Mouse (Mus musculus) forebrain, embryonic 14.5 days (tissue): ENCODE results near the gene Nos1. TPM values are rescaled to one million over a fixed set of nuclear protein-coding genes. Genes with fewer than 3 reads are reported as not detected.

Experiments
- ATAC-seq: fragments of 200-750 bp; cut with Nextera tagmentation; 2 replicates; pipeline ENCODE4 v1.8.0; 2017; ENCODE audit warnings: mild to moderate bottlenecking, moderate library complexity
- DNase-seq: peaks from one replicate; pipeline ENCODE4 v3.0.0-alpha.2; 2015; ENCODE audit warnings: low spot score
- H3K27ac ChIP-seq: fragments of 300-500 bp; sonication (generic); 2 replicates; pipeline ENCODE4 v1.5.1; 2014; ENCODE audit warnings: low read depth, mild to moderate bottlenecking, control low read depth, low read length, moderate library complexity
- H3K27me3 ChIP-seq: fragments of 300-500 bp; sonication (generic); replicated peaks from 2 replicates; pipeline ENCODE4 v1.6.1; 2014; ENCODE audit warnings: low read length, control low read depth, mixed read lengths; ENCODE audit not compliant: control insufficient read depth, insufficient read depth
- H3K36me3 ChIP-seq: fragments of 300-500 bp; sonication (generic); 2 replicates; pipeline ENCODE4 v1.6.1; 2014; ENCODE audit warnings: low read length, control low read depth; ENCODE audit not compliant: control insufficient read depth, insufficient read depth
- H3K4me1 ChIP-seq: fragments of 300-500 bp; sonication (generic); 2 replicates; pipeline ENCODE4 v1.6.1; 2014; ENCODE audit warnings: antibody characterized with exemption, low read length, control low read depth; ENCODE audit not compliant: control insufficient read depth, insufficient read depth
- H3K4me2 ChIP-seq: fragments of 300-500 bp; sonication (generic); 2 replicates; pipeline ENCODE4 v1.6.1; 2014; ENCODE audit warnings: mild to moderate bottlenecking, control low read depth, low read length
- H3K4me3 ChIP-seq: fragments of 300-500 bp; sonication (generic); 2 replicates; pipeline ENCODE4 v1.5.1; 2014; ENCODE audit warnings: low read depth, low read length, control low read depth
- H3K9ac ChIP-seq: fragments of 300-500 bp; sonication (generic); 2 replicates; pipeline ENCODE4 v1.6.1; 2014; ENCODE audit warnings: mild to moderate bottlenecking, low read length, control low read depth, moderate library complexity
- H3K9me3 ChIP-seq: fragments of 300-500 bp; sonication (generic); replicated peaks from 2 replicates; pipeline ENCODE4 v1.6.1; 2016; ENCODE audit warnings: low read length, control low read depth, mixed read lengths; ENCODE audit not compliant: control insufficient read depth
- WGBS: fragments of 180-500 bp; shearing (Covaris S2); extraction: QIAGEN DNeasy Blood & Tissue Kit; methylation state at CpG from one replicate; pipeline ENCODE4 v1.1.7; 2014; 5-methylcytosine and 5-hydroxymethylcytosine counted together
- polyA plus RNA-seq: library from polyadenylated mRNA; unstranded; fragments of >200 nt; fragmentation: Nextera tagmentation; extraction: Ambion mirVana; gene quantifications from 2 replicates; pipeline ENCODE4 v1.2.1, GENCODE M21; 2014

The Nos1 gene
- polyA plus RNA-seq, 1 experiment from 2014 or later, result 3.0 TPM

DNA sequence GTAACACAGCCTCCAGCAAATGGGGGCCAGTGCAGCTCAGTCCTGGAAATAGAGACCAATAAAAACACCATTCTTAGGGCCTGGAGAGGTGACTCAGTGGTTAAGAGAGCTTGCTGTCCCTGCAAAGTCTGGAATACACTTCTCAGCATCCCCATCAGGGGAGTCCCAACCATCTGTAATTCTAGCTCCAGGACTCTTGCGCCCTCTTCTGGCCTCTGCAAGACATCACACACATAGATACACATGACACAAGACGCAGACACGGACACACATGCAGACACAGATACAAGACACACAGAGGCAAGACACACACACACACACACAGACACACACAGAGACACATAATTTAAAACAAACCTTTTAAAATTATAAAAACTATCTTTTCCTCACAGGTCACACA is 160.7 kb downstream of the Nos1 start:
- no peak overlapping the region for H3K4me2 ChIP-seq
- ATAC-seq (no peak), DNase-seq (no peak)
- H3K27me3 ChIP-seq, result no peaks in the 10 kb centered on the region
- H3K4me1 ChIP-seq, result no peaks in the 10 kb centered on the region
- no peak overlapping the region for H3K9ac ChIP-seq
- H3K4me3 ChIP-seq, result no peak overlapping the region
- 72% methylated on average over 3 of the region's 3 CpGs for WGBS
- no peaks in the 10 kb centered on the region for H3K36me3 ChIP-seq
- no peak overlapping the region for H3K27ac ChIP-seq
- no peaks in the 10 kb centered on the region for H3K9me3 ChIP-seq

DNA sequence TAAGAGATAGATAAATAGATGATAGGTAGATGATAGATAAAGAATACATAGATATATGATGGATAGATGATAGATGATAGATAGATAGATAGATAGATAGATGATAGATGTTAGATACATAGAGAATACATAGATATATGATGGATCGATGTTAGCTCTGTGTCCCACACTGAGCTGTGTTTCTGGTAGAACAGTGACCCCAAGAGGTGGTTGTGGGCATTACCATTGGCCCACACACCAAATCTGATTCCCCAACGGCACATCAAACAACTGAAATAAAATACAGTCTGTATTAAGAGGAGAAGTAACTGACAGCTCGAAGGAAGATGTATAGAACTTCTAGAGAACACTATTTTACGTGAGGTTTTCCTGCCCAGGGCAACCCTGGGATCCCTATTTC is 165.8 kb downstream of the Nos1 start:
- H3K27ac ChIP-seq, result no peak overlapping the region
- no peaks in the 10 kb centered on the region for H3K4me1 ChIP-seq
- H3K9me3 ChIP-seq, result no peaks in the 10 kb centered on the region
- WGBS, result 32% methylated on average over 4 of the region's 4 CpGs
- H3K9ac ChIP-seq, result no peak overlapping the region
- no peak overlapping the region for H3K4me2 ChIP-seq
- H3K27me3 ChIP-seq, result no peaks in the 10 kb centered on the region
- H3K4me3 ChIP-seq, result no peak overlapping the region
- DNase-seq, result peak; percentile 70
- no peak for ATAC-seq
- H3K36me3 ChIP-seq, result no peaks in the 10 kb centered on the region

DNA sequence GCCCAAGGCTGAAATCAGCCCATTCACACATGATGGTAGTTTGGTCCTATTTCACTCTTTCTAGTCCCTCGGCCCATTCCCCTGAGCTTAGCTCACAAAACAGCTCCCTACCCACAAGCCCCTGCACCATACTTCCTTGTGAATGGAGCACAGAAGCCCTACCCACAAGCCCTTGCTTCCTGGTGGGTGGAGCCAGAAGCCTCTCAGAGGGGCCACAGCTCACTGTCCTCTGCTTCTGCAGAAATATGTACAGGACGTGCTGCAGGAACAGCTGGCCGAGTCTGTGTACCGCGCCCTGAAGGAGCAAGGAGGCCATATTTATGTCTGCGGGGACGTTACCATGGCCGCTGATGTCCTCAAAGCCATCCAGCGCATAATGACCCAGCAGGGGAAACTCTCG is 168.6 kb downstream of the Nos1 start:
- Histone ChIP-seq H3K4me2 (no peak overlapping the region), H3K9me3 (no peaks in the 10 kb centered on the region), H3K27me3 (no peaks in the 10 kb centered on the region), H3K4me3 (no peak overlapping the region), H3K36me3 (no peaks in the 10 kb centered on the region), H3K27ac (no peak overlapping the region), H3K9ac (no peak overlapping the region), H3K4me1 (no peaks in the 10 kb centered on the region)
- no peak for DNase-seq
- 87% methylated on average over 10 of the region's 10 CpGs for WGBS
- no peak for ATAC-seq

DNA sequence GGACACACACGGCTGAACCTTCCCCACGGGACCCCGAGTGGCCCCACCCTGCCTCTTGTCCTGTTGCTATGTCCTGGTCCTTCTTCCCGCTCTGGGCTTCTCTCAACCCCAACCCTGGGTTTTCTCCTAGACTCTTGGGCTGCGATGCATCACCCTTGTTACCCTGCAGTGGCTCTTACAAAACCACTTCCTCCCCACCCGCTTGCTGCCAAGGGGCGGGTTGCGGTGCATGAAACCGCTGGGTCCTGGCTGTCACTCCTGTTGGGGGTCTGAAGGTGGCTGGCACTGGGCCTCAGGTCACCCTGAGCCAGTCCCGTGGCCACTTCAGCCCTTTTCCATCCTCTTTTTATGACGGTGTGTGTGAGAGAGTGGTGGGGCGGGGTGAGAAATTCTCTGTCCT is 173.1 kb downstream of the Nos1 start:
- Histone ChIP-seq H3K4me1 (no peaks in the 10 kb centered on the region), H3K27me3 (no peaks in the 10 kb centered on the region), H3K36me3 (no peaks in the 10 kb centered on the region), H3K9me3 (no peaks in the 10 kb centered on the region), H3K9ac (no peak overlapping the region), H3K4me3 (no peak overlapping the region), H3K27ac (no peak overlapping the region), H3K4me2 (no peak overlapping the region)
- 89% methylated on average over 12 of the region's 12 CpGs for WGBS
- no peak for DNase-seq
- no peak for ATAC-seq

DNA sequence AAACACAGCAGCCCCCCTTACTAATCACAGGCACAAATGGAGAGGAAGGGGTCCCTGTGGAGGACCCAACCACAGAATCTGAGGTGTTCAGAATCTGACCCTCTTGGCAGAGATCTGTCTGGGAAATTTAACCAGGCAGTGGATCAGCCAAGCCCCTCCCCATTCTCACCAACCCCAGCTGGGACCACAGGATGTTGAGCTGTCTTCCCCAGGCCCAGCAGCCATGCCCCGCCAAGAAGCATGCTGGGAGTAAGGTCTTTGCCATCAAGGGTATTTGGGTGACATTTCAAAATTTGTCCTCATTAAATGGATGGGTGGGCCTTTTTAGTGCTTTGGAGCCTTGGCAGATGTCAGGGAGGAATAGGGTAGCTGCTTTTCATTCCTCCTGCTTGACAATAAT is 173.6 kb downstream of the Nos1 start:
- ATAC-seq, result no peak
- H3K9ac ChIP-seq, result no peak overlapping the region
- WGBS, result 86% methylated on average over 1 of the region's 1 CpGs
- no peaks in the 10 kb centered on the region for H3K27me3 ChIP-seq
- no peak overlapping the region for H3K27ac ChIP-seq
- no peak for DNase-seq
- no peaks in the 10 kb centered on the region for H3K9me3 ChIP-seq
- H3K4me1 ChIP-seq, result no peaks in the 10 kb centered on the region
- H3K36me3 ChIP-seq, result no peaks in the 10 kb centered on the region
- no peak overlapping the region for H3K4me2 ChIP-seq
- no peak overlapping the region for H3K4me3 ChIP-seq

DNA sequence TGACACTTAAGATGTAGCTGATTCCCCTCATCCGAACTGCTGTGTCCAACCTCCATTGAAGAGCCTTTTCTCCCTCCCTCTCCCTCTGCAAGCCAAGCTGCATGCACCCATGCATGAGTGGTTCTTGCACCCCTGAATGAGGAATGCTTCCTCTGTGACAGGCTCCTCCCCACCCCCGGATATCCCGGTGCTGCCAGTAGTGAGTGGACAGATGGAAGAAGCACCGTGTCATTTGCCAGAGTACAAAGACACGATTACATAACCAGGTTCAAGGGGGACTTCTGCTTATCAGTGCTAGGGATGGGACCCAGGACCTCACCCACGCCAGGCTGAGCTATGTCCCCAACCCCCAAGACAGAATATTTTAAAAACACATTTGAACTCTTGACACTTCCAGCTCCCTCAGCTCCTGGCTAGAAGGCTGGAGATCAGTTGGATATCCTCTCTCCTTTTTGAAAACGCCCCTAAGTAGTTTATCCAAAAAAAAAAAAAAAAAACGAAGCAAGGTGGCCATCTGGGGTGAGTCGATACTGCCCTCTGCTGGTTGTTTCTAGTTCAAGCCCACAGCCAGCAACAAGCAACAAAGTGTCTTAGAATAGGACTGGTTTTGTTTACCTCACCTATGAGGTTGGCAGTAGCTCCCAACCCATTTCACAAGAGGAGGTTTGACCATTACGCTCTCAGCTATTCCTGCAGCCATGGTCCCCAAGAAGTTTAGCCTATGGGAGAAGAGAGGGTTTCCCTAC is 175.0 kb downstream of the Nos1 start:
- ATAC-seq, result no peak
- DNase-seq, result peak; percentile 66
- H3K27me3 ChIP-seq, result no peaks in the 10 kb centered on the region
- no peaks in the 10 kb centered on the region for H3K4me1 ChIP-seq
- H3K9me3 ChIP-seq, result no peaks in the 10 kb centered on the region
- no peak overlapping the region for H3K9ac ChIP-seq
- H3K4me3 ChIP-seq, result no peak overlapping the region
- H3K36me3 ChIP-seq, result no peaks in the 10 kb centered on the region
- 41% methylated on average over 10 of the region's 10 CpGs for WGBS
- H3K4me2 ChIP-seq, result no peak overlapping the region
- H3K27ac ChIP-seq, result no peak overlapping the region

DNA sequence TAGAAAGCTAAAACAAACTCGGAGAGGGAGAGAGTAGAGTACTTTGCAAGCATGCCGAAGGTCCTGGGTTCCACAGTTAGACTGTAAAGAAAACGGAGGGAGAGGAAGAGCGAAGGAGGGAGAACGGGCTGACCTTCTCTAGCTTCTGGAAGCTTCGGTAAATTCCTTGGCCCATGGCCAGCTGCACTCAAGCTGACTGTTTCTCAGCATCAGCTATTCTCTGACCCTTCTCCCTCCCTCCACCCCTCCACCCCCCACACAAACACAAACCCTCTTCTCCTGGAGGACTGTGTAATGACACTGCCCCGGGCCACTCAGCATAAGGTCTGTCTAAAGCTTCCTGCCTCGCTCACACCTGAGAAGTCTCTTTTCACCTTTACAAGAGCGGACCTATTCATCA is 183.9 kb downstream of the Nos1 start:
- ATAC-seq (no peak), DNase-seq (no peak)
- Histone ChIP-seq H3K4me3 (no peak overlapping the region), H3K4me1 (no peaks in the 10 kb centered on the region), H3K4me2 (no peak overlapping the region), H3K9me3 (no peaks in the 10 kb centered on the region), H3K27me3 (no peaks in the 10 kb centered on the region), H3K9ac (no peak overlapping the region), H3K27ac (no peak overlapping the region), H3K36me3 (no peaks in the 10 kb centered on the region)
- whole genome bisulfite sequencing, result 51% methylated on average over 9 of the region's 9 CpGs

DNA sequence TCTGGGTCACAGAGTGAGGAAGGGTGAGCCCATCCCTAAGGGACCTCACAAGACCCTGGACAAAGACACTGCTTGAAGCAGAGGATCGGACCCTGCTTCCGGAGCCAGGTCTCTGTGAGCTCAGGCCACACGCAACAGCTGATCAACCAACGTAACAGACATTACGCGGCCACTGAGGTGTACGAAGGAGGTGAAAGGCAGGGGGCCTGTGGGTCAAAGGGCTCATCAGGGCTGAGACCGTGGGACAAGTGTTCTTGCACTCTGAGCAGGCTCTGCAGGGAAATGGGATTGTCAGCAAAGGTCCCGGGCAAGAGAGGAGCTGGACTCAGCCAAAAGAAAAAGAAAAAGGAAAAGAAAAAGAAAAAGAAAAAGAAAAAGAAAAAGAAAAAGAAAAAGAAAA is 186.1 kb downstream of the Nos1 start:
- Histone ChIP-seq H3K4me1 (no peaks in the 10 kb centered on the region), H3K4me2 (no peak overlapping the region), H3K9ac (no peak overlapping the region), H3K9me3 (no peaks in the 10 kb centered on the region), H3K4me3 (no peak overlapping the region), H3K36me3 (no peaks in the 10 kb centered on the region), H3K27me3 (no peaks in the 10 kb centered on the region), H3K27ac (no peak overlapping the region)
- DNase-seq (no peak), ATAC-seq (no peak)
- WGBS, result 72% methylated on average over 9 of the region's 9 CpGs

DNA sequence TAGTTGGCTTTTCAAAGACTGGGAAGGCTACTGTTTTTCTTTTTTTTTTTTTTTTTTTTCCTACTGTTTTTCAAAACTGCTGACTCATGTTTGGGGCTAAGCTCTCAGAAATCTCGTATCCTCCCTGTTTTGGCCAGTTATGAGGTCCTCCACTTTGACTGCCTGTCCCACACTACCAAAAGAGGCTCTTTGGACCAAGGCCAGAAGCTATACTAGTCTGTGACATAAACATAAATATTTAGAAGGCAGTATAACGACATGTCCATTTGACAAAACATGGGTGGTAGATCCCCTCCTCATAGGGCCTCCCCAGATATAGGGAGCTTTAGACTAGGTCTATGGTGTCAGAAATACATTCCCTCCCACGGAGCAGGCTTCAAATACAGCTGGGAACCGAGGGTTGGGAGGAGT is 186.8 kb downstream of the Nos1 start:
- Histone ChIP-seq H3K9me3 (no peaks in the 10 kb centered on the region), H3K4me1 (no peaks in the 10 kb centered on the region), H3K4me2 (no peak overlapping the region), H3K27me3 (no peaks in the 10 kb centered on the region), H3K36me3 (no peaks in the 10 kb centered on the region), H3K27ac (no peak overlapping the region), H3K9ac (no peak overlapping the region), H3K4me3 (no peak overlapping the region)
- DNase-seq (no peak), ATAC-seq (no peak)
- WGBS, result 69% methylated on average over 4 of the region's 4 CpGs
